Mouse (Mus musculus) NIH3T3 (cell line): ENCODE results near the gene Acox2.

ENCODE experiments used
- DNase-seq: peaks from one replicate; pipeline ENCODE4 v3.0.0-alpha.2; 2012; ENCODE audit warnings: low read depth

Acox2 gene

DNA sequence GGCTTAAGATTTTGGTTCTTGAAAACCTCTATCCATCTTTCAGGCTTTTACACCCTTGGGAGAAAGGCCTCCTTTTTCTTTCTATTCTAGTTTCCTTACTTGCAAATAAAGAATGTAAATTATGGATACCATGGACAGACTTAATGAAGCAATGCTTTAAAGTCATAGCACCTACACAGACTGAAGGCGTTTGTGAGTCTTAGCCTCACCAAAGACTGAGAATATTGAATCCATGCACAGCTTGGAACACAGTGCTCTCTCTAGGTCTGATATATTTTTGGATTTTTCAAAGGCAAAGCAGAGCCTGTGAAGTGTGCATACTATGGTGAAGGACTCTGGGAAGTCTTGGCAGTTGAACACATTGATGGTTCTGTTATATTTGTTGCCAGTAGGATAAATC, 9.9 kb downstream of the Acox2 start:
- DNase-seq, result no peak

DNA sequence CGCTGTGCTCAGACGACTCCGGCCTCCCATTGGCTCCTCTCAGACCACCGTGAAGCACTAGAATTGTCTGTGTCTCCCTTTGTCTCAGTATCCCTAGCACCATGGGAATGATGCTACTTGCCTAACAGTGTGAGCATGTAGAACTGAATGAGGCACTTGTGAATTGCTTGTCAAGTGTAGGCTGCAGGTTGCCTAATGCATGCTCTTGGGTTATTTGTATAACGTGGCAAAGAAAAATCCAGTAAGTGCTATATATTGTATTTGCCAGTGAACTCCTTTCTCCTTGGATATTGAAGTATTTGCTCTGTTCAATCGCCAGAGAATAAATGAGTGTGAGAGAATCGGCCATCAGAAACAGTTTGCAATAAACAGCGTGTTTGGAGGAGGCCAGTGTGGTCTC, 12.3 kb downstream of the Acox2 start:
- no peak for DNase-seq

DNA sequence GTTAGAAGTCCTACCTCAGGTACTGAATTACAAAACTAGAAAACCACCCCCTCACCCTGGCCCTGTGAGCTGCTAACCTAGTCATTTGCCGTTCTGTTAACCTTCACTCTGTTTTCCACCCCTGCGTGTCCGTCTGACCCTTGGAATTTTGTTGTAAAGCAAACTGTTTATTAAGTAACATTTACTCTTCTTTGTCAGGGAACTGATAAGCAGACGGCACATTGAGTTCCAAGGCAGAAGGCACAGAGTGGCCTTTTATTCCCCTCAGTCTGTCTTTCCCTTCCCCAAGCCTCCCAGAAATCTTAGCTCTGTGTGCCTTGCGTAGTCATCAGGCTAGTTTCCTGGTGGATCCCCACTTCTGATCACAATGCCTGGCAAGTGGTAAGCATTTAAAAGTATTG, 14.9 kb downstream of the Acox2 start:
- no peak for DNase-seq

DNA sequence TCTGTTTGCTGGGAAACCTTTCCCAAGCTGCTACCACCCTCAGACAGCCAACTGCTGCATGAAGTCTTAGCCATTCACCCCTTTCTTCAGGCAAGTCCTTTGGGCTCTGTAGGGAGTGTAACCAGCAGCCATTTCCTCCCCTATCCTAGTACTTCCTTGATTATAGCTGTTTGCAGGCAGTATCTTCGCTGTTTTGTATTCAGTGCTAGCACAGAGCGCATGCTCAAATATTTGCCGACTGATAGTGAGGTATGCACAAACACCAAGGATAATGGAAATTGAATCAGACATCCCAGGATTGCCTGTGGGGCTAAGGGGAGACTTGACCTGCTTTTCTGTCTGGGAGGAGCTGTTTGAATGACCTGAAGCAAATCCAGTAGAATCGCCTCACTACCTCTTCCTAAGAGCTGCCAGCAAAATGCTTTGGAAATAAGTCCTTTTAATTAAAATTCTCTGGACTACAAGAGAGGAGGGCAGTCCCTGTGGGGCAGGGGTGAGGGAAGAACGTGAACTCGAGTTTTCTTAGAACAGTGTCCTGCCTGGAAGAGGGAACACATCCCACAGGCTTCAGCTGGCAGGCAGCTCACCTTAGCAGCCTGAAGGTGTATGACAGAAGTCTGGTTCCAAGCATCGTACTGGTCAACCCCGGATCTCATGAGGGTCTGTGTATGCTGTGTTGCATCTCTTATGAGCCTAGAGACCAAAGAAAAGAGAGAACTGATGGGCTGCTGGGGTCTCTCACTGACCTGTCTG, 15.8 kb downstream of the Acox2 start:
- no peak for DNase-seq

DNA sequence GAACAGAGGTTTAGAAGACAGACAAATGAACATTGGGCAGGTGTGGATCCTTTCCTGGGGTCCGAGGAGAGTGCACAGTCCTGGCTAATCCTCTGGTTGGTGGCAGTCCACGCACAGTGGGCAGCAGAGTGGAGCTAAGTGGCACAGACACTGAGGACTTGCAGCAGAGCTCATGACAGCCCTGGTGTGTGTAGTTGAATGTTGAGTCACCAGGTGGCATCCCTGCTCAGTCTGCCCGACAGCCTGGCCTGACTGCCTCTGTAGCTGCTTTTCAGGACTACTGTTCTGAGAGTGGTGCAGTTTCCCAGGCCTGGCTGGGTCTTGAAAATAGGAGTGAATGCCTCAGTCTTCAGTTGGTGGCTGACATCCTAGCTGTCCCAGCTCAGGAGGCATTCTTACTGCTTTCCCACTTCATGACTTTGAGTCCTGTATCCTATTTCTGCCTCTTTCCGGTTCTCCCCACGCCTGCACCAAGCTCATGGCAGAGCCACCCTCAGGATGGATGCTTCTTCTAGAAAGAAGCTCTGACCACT, 16.7 kb downstream of the Acox2 start:
- peak; percentile 49 for DNase-seq

DNA sequence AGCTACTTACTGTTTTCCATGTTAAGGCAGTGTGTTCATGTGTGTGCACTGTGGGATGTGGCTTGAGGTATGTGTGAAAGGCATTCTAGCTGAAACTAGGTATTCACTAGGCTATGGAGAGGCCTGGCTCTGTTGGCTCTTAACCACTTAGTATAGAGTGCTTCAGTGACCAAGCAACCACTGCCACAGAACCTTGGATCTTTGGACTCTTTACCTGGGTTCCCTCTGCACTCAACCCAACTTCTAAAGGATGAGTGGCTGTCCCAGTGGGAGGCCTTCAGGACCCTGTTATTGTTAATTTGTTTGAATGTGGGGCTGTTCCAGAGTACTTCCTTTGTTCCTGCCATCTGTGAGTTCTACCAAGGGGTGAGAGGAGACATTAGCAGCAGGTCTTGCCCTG, 17.3 kb downstream of the Acox2 start:
- DNase-seq, result no peak

DNA sequence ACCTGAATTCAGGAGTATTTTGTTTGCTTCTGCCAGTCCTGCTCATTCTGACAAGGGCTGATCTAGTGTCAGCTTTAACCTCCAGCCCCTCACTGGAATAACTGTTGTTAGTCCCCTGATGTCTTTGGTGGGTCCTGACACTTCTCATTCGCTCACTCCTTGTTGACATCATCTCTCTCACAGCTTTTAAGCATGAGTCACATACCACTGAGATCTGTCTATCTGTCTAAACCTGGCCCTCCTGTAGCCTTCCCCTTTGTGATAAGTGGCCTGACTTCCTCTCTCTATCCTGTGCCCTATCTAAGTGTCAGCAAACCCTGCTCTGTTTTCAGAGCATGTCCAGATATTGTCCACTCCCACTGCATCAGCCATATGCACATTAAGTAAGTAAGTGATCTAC, 25.9 kb downstream of the Acox2 start:
- no peak for DNase-seq

DNA sequence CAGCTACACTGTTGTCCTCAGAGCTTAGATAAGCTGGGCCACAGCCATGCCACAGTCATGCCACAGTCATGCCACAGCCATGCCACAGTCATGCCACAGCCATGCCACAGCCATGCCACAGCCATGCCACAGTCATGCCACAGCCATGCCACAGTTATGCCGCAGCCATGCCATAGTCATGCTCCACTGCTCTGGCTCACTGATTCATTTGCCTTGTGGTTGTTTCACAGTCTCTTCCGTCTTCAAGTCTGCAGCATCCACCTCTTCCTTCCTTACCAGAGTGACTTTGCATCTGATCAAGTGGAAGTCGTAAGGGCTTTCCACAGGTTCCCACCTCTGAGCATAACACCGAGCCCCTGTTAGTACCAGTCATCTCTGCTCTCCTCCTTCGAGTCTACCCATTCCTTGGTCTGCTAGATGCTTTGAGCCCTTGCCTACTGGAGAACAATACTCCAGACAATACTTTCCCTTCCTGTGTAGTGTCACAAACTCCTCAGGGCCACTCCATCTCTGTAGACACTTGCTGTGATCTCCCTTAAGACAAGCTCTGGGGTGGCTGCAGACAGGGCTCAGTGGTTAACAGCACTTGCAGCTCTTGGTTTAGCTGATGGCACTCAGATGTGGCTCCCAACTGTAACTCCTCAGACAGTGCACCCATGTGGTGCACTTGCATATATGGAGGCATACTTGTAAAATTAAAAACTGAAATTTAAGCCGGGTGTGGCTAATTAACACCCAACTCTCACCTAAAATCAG, 26.8 kb downstream of the Acox2 start:
- no peak for DNase-seq

DNA sequence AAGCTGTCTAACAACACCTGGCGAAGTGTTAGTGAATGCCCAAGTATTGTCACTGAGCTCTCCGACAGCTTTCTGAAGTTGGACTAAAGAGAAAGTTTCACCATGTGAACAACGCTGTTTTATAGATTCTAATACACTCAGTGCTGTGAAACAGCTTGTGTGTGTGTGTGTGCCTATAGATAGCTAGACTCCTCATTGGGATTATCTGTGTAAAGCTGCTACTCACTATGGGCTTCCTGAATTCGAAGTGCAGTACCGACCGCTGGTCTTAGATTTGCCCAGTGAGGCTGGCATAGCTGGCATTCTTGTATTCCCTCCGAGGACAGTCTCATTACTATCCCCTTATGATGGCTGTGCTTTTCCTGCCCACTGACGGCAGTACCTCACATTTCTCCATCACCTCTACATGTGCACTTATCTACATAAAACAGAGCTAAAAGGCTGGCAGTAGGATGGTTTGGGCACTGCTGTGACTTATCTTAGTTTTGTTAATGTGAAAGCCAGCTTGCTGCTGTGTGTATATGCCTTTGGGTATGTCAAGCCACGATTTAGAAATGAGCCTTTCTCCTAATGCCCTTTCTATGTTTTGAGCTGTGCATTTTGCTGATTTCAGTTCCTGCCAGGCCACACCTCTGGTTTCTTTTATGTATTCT, 29.7 kb downstream of the Acox2 start:
- DNase-seq, result no peak

DNA sequence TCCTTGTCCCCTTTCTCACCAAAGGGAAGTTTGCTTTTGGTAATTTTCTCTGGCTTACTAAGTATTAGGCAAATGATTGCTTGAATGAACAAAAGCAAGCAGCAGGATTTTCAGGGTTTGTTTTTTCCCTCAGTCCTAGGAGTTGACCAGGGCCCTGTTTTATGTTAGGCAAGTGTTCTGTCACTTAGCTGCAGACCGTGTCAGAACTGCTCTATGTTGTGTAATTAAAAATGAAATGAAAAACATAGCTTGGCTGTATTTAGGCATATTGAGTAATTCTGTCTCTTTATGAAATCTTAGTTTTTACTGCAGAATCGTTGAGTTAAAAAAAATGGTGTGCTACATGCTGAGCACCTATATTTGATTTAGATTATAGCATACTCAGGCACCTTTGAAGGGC, 34.3 kb downstream of the Acox2 start:
- DNase-seq, result no peak

DNA sequence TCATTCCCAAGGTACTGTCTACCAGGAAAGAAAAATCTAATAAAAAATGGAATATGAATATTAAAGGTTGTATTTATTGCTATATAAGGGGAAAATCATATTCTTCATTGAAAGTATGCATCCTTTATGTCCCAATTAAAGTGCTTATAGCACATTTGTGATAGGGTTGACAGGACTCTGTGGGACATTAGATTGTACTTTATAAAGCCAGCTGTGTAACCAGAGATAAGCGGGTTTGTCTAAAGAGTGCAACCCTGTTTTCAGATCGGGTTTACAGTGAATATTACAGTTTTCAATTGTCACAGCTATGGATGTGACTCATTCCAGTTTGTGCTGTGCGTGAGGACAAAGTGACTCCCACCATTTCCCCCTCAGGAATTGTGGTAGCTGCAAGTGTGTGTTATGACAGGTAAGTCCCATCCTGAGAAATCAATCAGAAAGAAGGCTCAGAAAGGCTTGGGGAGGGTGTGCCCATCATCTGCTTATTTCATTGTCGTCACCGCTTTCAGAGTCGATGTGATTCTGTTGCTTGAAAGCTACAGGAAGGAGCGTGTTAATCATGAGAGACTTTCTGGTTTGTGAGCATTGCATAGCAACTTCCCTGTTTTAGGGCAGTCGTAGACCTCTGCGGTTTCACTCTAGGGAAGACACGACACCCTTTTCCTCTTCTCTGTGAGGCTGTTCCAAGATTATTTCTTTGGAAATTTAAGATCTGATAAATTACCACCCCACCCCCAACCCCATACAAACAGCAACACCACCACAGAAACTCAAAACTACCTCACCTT, 35.5 kb downstream of the Acox2 start:
- no peak for DNase-seq

DNA sequence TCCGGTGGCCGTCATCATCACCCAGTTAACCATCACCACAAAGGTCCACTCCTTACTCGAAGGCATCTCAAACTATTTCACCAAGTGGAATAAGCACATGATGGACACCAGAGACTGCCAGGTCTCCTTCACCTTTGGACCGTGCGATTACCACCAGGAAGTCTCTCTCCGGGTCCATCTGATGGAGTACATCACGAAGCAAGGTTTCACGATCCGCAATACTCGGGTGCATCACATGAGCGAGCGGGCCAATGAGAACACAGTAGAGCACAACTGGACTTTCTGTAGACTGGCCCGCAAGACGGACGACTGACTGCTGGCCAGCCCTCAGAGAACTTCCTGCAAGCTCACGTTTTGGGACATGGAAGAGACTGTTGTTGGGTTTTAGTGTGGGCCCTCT, 36.6 kb downstream of the Acox2 start:
- no peak for DNase-seq

DNA sequence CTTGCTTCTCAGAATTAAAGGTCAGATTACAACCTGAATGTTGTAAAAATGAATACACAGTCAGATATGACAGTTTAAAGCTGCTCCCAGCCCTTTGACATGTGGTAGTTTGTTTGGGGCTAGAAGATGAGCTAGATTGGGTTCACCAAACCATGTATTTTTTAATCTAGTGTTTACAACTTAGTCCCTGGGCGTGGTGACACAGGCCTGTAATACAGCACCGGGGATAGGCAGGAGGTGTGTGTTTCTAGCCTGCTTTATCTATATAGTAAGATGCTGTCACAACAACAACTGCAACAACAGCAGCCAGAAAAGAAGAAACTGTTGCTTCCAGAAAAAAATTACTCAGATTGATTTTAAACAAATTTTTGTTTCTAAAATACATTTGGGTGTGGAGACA, 38.2 kb downstream of the Acox2 start:
- DNase-seq, result no peak

DNA sequence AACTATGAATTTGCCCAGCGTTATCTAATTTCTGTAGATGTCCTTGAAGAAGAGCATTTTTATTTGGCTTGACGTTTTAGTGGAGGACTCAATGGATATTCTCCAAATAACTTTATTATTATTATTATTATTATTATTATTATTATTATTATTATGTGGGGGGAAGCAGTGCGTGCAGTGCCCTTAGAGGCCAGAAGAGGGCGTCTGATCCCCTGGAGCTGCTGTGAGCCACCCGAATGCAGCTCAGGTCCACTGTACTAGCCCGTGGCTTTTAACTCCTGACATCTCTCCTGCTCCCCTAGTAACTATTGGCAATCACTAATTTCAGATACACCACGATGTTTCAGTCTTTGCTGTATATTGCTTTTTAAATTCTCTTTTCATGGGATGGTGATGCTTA, 38.8 kb downstream of the Acox2 start:
- peak; percentile 27 for DNase-seq

DNA sequence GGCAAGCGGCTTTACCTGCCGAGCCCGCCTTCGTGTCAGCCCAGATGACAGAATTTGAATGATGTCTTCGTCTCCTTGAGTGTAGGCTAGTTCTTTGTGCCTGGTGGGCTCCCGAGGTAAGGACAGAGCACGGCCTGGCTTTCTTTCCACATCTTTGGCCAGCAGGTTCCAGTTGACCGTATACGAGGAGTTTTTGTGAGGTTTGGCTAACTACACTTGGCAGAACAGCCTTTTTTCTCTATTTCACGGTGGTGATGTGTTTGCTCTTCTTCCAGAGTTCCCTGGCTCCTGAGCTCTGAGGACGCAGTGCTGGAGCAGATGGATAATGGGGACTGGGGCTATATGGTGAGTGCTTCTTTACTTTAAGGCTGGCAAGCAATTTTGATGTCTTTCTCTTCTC, 39.3 kb downstream of the Acox2 start:
- DNase-seq, result no peak

DNA sequence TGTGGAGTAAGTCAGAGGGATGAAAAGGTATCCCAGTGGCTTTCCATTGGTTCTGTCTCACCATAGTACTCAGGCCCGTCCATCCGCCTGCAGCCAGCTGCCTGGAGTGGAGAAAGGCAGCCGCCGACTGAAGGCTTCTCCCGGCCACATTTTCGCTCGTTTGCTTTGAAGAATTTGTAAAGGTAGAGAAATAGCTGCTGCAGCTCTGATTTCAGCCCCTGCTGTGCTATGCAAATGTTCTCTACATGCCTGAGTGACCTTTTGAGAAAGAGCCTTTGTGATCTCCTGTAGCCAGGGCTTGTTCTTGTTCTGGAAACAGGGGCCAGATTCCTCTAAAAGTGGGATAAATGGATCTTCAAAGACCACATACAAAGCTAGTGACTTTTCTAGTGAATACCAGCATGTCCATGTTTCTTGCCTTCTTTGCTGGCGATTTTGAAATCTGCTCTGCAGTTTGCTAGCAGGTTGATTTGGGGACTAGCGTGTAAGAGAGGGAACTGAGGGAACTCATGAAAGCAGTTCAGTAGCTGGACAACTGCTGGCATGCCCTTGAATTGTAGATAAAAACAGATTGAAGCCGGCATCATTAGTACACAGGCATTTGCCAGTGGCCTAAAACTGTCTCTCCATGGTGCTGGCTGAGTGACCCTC, 40.3 kb downstream of the Acox2 start:
- no peak for DNase-seq

DNA sequence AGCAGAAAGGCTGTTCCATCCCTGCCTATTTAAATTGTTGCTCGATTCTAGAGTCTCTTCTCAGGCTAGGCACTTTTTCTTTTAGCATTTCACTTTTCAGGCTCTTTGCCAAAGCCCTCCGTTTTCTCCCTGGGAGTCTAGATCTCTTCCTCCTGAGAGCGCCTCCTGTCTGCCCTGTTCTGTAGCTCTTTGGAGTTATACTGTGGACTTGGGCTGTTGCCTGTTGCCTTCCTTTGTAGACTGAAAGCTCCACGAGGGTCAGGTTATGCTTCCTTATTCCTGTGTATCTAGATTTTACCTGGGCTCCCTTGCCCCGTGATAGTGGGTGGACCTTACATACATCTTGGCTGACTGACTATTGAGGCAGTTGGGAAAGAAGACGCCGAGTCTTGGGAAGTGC, 40.9 kb downstream of the Acox2 start:
- DNase-seq, result no peak

DNA sequence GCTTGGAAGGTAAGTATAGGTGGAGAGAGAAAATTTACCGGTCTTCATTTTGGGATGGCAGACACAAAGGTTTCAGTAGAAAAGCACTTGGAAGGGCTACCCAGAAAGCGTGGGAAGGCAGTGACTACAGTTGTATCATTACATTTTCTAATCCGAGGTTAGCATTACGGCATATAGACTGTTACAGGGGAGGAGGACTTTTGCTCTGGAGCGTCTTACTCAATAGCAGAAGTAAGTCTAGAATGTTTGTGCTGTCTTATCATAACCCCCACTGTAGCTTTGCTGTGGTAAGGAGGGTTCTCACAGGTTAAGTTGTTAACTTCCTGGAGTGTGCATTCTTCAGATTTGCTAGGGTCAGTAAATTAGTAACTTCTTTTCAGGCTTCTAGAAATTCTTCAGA, 43.1 kb downstream of the Acox2 start:
- DNase-seq, result no peak

DNA sequence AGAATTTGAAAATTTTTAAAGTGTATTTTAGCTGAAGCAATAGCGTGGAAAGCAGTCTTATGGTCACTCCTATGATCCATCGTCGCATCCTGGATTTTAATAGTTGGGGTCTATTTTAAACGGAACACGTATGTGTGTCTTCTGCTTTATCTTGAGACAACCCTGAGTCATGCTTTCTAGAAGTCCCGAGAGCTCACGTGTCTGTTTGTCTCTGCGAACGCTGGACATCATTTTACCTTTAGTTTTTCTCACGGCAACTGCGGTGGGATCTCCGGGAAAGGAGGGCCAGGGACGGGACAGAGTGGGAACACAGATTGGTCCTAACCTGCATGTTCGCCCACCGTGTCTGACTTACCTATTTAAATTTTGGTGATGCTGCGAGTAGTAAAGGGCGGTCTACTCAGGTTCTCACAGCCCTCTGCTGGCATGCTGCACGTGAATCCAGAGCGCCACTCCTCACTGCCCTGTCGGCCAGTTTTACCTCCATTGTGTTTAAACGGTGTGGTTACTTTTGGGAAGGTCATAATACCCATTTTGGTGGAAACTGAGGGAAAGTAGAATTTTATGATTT, 43.9 kb downstream of the Acox2 start:
- no peak for DNase-seq

DNA sequence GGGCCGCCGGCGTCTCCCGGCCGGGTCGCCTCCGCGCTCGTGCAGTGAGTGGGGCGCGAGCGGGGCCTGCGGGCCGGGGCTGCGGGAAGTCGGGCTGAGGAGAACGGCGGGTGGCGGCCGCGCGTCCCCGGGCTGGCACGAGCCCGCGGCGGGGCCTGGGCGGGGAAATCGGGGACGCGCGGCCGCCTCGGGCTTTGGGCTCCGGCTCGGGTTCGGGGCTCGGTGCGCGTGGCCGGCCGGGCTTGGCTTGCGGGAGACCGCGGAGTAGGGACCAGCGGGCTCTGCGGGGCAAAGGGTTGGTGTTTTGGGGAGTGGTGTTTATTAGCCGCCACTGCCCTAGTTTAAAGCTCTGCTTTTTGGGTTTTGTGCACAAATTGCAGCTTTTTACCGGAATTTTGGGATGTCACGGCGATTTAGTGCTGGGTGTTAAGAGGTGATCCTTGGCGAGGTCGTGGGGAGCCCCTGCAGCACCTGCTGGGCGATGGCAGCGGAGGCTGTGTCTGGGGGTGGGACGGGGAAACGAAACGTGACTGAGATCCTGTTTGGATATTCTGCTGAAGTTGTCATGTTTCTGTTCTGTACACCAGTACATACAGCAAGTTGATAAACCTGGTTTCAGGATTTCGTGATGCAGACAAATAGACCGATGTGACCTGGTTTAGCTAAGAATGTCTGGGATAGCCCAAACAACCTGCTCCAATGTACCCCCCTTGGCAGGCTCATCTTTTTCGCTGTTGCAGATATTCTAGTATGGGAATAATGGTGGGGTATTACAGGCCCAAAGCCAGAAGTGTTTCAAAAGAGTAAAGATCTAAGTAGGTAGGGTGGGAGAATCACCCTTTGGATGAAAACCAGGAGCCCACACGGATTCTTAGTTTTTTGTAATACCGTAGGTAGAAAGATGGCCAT, 44.6 kb downstream of the Acox2 start:
- DNase-seq, result peak; percentile 75
